8 mouse cellular contexts compared by ENCODE assay signal in genomic region chr4:43000141-43000986, GRCm38 (mm10). TPM values are rescaled to one million over a fixed set of nuclear protein-coding genes. Genes with fewer than 3 reads are reported as not detected.
DNase-seq lines count a peak whose midpoint lies in the region; ATAC-seq and TF ChIP-seq lines count a peak whose summit lies in the region.
"Not testable (repeated sequence)": the region's sequence is repeated elsewhere in the genome, so short reads cannot be mapped to it uniquely, and the experiment has no call there.

Gene Vcp, minus strand, starts transcription at chr4:43000507.

- WGBS in cerebellum, adult 2 months = 1% methylated on average over 54 of the region's 56 CpGs
- WGBS in forebrain, postnatal 0 days = under 1% methylated on average over 47 of the region's 56 CpGs
- WGBS in lung, embryonic 15.5 days = under 1% methylated on average over 55 of the region's 56 CpGs

- peak; percentile 98 for ATAC-seq in forebrain, postnatal 0 days
- peak; percentile 99 for ATAC-seq in lung, embryonic 15.5 days (ENCODE audit: borderline replicate concordance, extremely low read depth, low FRiP score, low TSS enrichment)

- H3K79me2 ChIP-seq in MEL (ENCODE audit: control insufficient read depth, insufficient read depth, low read length, poor library complexity) = peaks cover 34% of the 10 kb centered on the region

- peak; percentile 43 to 75; a peak in 2 of 4 replicates for TF ChIP-seq POLR2A in MEL (IDR thresholded peaks at IDR 0.05; ENCODE audit: control insufficient read depth in 1 of 2, insufficient read depth in 1 of 2, low read depth in 1 of 2, low read length in 2 of 2, poor library complexity in 1 of 2)
- not testable (repeated sequence) for TF ChIP-seq POLR2A in cerebellum, adult 2 months (IDR thresholded peaks at IDR 0.05; ENCODE audit: borderline replicate concordance, insufficient read depth, low read length)

- not testable (repeated sequence) for H3K27me3 ChIP-seq in MEL (ENCODE audit: control insufficient read depth in 1 of 2, insufficient read depth in 2 of 2, low read length in 2 of 2); cerebellum, adult 2 months (ENCODE audit: control insufficient read depth, insufficient read depth, low read length); forebrain, postnatal 0 days (ENCODE audit: insufficient read depth, low read length); lung, embryonic 15.5 days

- not testable (repeated sequence) for TF ChIP-seq RAD21 in MEL (IDR thresholded peaks at IDR 0.05; ENCODE audit: low read depth, low read length)

- not testable (repeated sequence) for TF ChIP-seq CTCF in MEL (IDR thresholded peaks at IDR 0.05 in 2 of 3, conservative IDR thresholded peaks at IDR 0.05 in 1 of 3; ENCODE audit: control insufficient read depth in 1 of 3, insufficient read depth in 1 of 3, low read depth in 2 of 3, low read length in 3 of 3, poor library complexity in 1 of 3, severe bottlenecking in 1 of 3); cerebellum, adult 2 months (IDR thresholded peaks at IDR 0.05; ENCODE audit: borderline replicate concordance, insufficient read depth, low read depth, low read length); forebrain, postnatal 0 days (IDR thresholded peaks at IDR 0.05; ENCODE audit: low read depth)

- peak within 1 kb of the TSS; percentile 58 for H3K4me2 ChIP-seq in forebrain, postnatal 0 days (ENCODE audit: low read depth)
- peak within 1 kb of the TSS; percentile 77 for H3K4me2 ChIP-seq in lung, embryonic 15.5 days

- TF ChIP-seq EP300 in MEL (IDR thresholded peaks at IDR 0.05; ENCODE audit: low read depth in 1 of 2, low read length in 2 of 2) = not testable (repeated sequence)

- H3K4me3 ChIP-seq in MEL (ENCODE audit: control insufficient read depth in 1 of 2, insufficient read depth in 1 of 2, low read depth in 2 of 2, low read length in 2 of 2) = peak within 1 kb of the TSS; percentile 68 to 78
- H3K4me3 ChIP-seq in cerebellum, adult 2 months (replicated peaks; ENCODE audit: insufficient read depth, low read depth, low read length) = peak within 1 kb of the TSS; percentile 74
- H3K4me3 ChIP-seq in forebrain, postnatal 0 days (ENCODE audit: low read depth, low read length) = peak within 1 kb of the TSS; percentile 82
- peak within 1 kb of the TSS; percentile 96 for H3K4me3 ChIP-seq in lung, embryonic 15.5 days

- peaks cover 3 to 13% of the 10 kb centered on the region in 2 experiments; a peak in 3 of 4 replicates for H3K4me1 ChIP-seq in MEL (ENCODE audit: control insufficient read depth in 1 of 2, insufficient read depth in 2 of 2, low read length in 2 of 2)
- not testable (repeated sequence) for H3K4me1 ChIP-seq in cerebellum, adult 2 months (ENCODE audit: control insufficient read depth, insufficient read depth, low read length)
- peaks cover 18% of the 10 kb centered on the region for H3K4me1 ChIP-seq in forebrain, postnatal 0 days (ENCODE audit: insufficient read depth)
- H3K4me1 ChIP-seq in lung, embryonic 15.5 days = peaks cover 17% of the 10 kb centered on the region

- H3K36me3 ChIP-seq in MEL (ENCODE audit: control insufficient read depth in 1 of 2, insufficient read depth in 2 of 2, low read length in 2 of 2) = peaks cover 11 to 25% of the 10 kb centered on the region in 2 experiments
- H3K36me3 ChIP-seq in forebrain, postnatal 0 days (ENCODE audit: insufficient read depth); lung, embryonic 15.5 days: not testable (repeated sequence)

- H3K9me3 ChIP-seq in MEL (replicated peaks; ENCODE audit: insufficient read depth, low read length); forebrain, postnatal 0 days (ENCODE audit: low read length); lung, embryonic 15.5 days: not testable (repeated sequence)

- H3K9ac ChIP-seq in MEL (ENCODE audit: control insufficient read depth, low read depth, low read length, poor library complexity, severe bottlenecking) = peak within 1 kb of the TSS; percentile 83
- H3K9ac ChIP-seq in forebrain, postnatal 0 days = peak within 1 kb of the TSS; percentile 97
- H3K9ac ChIP-seq in lung, embryonic 15.5 days = peak within 1 kb of the TSS; percentile 99

- peak; percentile 99 for DNase-seq in MEL (ENCODE audit: low read depth, low spot score)
- peak; percentile 99 to 100 for DNase-seq in cerebellum, adult 2 months
- DNase-seq in forebrain, postnatal 0 days = peak; percentile 100
- peak; percentile 100 for DNase-seq in heart, postnatal 4 days
- peak; percentile 99 to 100 for DNase-seq in layer of hippocampus, adult 8-10 months (ENCODE audit: low spot score in 2 of 2)
- peak; percentile 99 for DNase-seq in ovary, adult 18-20 months (ENCODE audit: low spot score)
- peak; percentile 99 for DNase-seq in thymus, postnatal 0 days (ENCODE audit: low spot score)

- peak within 1 kb of the TSS; percentile 91 for H3K27ac ChIP-seq in MEL (ENCODE audit: control insufficient read depth, low read depth, low read length)
- H3K27ac ChIP-seq in cerebellum, adult 2 months (ENCODE audit: insufficient read depth, low read length) = peak within 1 kb of the TSS; percentile 81
- peak within 1 kb of the TSS; percentile 98 for H3K27ac ChIP-seq in forebrain, postnatal 0 days (ENCODE audit: low read depth, low read length)
- peak within 1 kb of the TSS; percentile 100 for H3K27ac ChIP-seq in lung, embryonic 15.5 days

TF ChIP-seq in MEL, 35 proteins besides CTCF, POLR2A, EP300 and RAD21:
- TF ChIP-seq HCFC1 (IDR thresholded peaks at IDR 0.05; ENCODE audit: low read depth, low read length) (peak; percentile 78), E2F4 (IDR thresholded peaks at IDR 0.05; ENCODE audit: borderline replicate concordance, low read depth, low read length) (0 out of 2 replicates have a peak, but pooled peaks have one; percentile 22), MAX (IDR thresholded peaks at IDR 0.05; ENCODE audit: low read length) (peak; percentile 61; the same call in 1 of the 2 replicates), SIN3A (IDR thresholded peaks at IDR 0.05; ENCODE audit: low read length) (peak; percentile 57), RCOR1 (IDR thresholded peaks at IDR 0.05; ENCODE audit: low read depth, low read length) (peak; percentile 34; the same call in 1 of the 2 replicates), KAT2A (conservative IDR thresholded peaks at IDR 0.05; ENCODE audit: low read depth, low read length) (peak; percentile 57), USF1 (IDR thresholded peaks at IDR 0.05; ENCODE audit: low read depth, low read length) (peak; percentile 46; the same call in 1 of the 2 replicates), CHD2 (IDR thresholded peaks at IDR 0.05; ENCODE audit: low read length) (peak; percentile 95), ELF1 (IDR thresholded peaks at IDR 0.05; ENCODE audit: low read depth, low read length) (peak; percentile 50), POLR2AphosphoS2 (IDR thresholded peaks at IDR 0.05; ENCODE audit: low read length) (peak; percentile 68; the same call in 1 of the 2 replicates), ETS1 (IDR thresholded peaks at IDR 0.05; ENCODE audit: low read depth, low read length) (peak; percentile 22; the same call in 1 of the 2 replicates), MYC (IDR thresholded peaks at IDR 0.05; ENCODE audit: low read depth, low read length) (peak; percentile 43; the same call in 1 of the 2 replicates), NRF1 (IDR thresholded peaks at IDR 0.05; ENCODE audit: insufficient read depth, low read depth, low read length, poor library complexity, severe bottlenecking) (0 out of 2 replicates have a peak, but pooled peaks have one; percentile 35), TBP (IDR thresholded peaks at IDR 0.05; ENCODE audit: low read depth, low read length) (peak; percentile 88), MXI1 (IDR thresholded peaks at IDR 0.05; ENCODE audit: low read depth, low read length) (peak; percentile 53), NELFE (IDR thresholded peaks at IDR 0.05; ENCODE audit: low read depth, low read length) (peak; percentile 48; the same call in 1 of the 2 replicates), ZMIZ1 (IDR thresholded peaks at IDR 0.05; ENCODE audit: low read depth, low read length) (0 out of 2 replicates have a peak, but pooled peaks have one; percentile 58)

RNA-seq across cellular contexts. Expression of gene Vcp, which starts in this region (rescaled TPM):
- 264 and 319 TPM in 2 replicates for total RNA-seq in MEL (2012; rRNA removed)
- polyA plus RNA-seq in MEL (2012; ENCODE audit: insufficient read depth in 1 of 2, insufficient read length in 2 of 2, low read depth in 1 of 2, low replicate concordance in 2 of 2, missing spikeins in 1 of 2) = 100 to 1,000 TPM; 420 to 792 TPM
- 196 and 200 TPM in 2 replicates for polyA plus RNA-seq in cerebellum, adult 2 months (2012; rRNA removed)
- total RNA-seq in forebrain, postnatal 0 days (2014; rRNA removed) = 221 and 255 TPM in 2 replicates
- polyA plus RNA-seq in forebrain, postnatal 0 days (2015; fragmentation: Nextera tagmentation; extraction: Ambion mirVana) = 357 and 443 TPM in 2 replicates
- 100 to 1,000 TPM; 291 to 295 TPM for total RNA-seq in heart, postnatal 4 days (2021)
- total RNA-seq in layer of hippocampus, adult 8-10 months (2022) = 100 to 1,000 TPM; 174 to 191 (median 185) TPM
- polyA plus RNA-seq in lung, embryonic 15.5 days (2015; fragmentation: Nextera tagmentation; extraction: Ambion mirVana) = 543 and 557 TPM in 2 replicates
- 371 and 396 TPM in 2 replicates for polyA plus RNA-seq in thymus, postnatal 0 days (2015; fragmentation: Nextera tagmentation; extraction: Ambion mirVana)

Comparison
In these comparisons a context has a peak if more than half of its experiments do, and no peak if none do; other contexts are left out.
1. Peak in every context shown above with its lines: DNase-seq, ATAC-seq, H3K4me3 ChIP-seq and H3K27ac ChIP-seq.